Mouse (Mus musculus) testis, adult 2 months (tissue): ENCODE results near the gene Spred1. TPM values are rescaled to one million over a fixed set of nuclear protein-coding genes. Genes with fewer than 3 reads are reported as not detected.

Experiments
- H3K27ac ChIP-seq: fragments of 200-500 bp; 2 replicates; pipeline ENCODE4 v1.5.1; 2012; ENCODE audit warnings: low read depth, low read length; ENCODE audit not compliant: control insufficient read depth, insufficient read depth
- H3K27me3 ChIP-seq: fragments of 200-500 bp; 2 replicates; pipeline ENCODE4 v1.6.1; 2012; ENCODE audit warnings: mild to moderate bottlenecking, low read length, moderate library complexity; ENCODE audit not compliant: control insufficient read depth, insufficient read depth
- H3K36me3 ChIP-seq: fragments of 200-500 bp; 2 replicates; pipeline ENCODE4 v1.6.1; 2012; ENCODE audit warnings: mild to moderate bottlenecking, low read length; ENCODE audit not compliant: control insufficient read depth, insufficient read depth
- H3K4me1 ChIP-seq: fragments of 200-500 bp; 2 replicates; pipeline ENCODE4 v1.6.1; 2012; ENCODE audit warnings: low read length; ENCODE audit not compliant: control insufficient read depth, insufficient read depth
- H3K4me3 ChIP-seq: fragments of 200-500 bp; 2 replicates; pipeline ENCODE4 v1.5.1; 2012; ENCODE audit warnings: low read depth, mild to moderate bottlenecking, low read length, moderate library complexity, mixed read lengths; ENCODE audit not compliant: control insufficient read depth
- CTCF ChIP-seq: fragments of 200-500 bp; IDR thresholded peaks from 2 replicates; pipeline ENCODE4 v1.5.1; 2012; ENCODE audit warnings: low read depth, mild to moderate bottlenecking, inconsistent platforms, low read length, moderate library complexity; ENCODE audit not compliant: control insufficient read depth, insufficient read depth, insufficient replicate concordance
- POLR2A ChIP-seq: fragments of 200-500 bp; IDR thresholded peaks from 2 replicates; pipeline ENCODE4 v1.6.1; 2012; ENCODE audit warnings: low read depth, mild to moderate bottlenecking, inconsistent platforms, low read length, moderate library complexity; ENCODE audit not compliant: control insufficient read depth
- polyA plus RNA-seq: library from polyadenylated mRNA; depleted of rRNA; stranded (reverse); fragments of >200 nt; gene quantifications from 2 replicates; pipeline ENCODE4 v1.2.3, GENCODE M21; 2012

The Spred1 gene
- polyA plus RNA-seq, 1 experiment, result 1.0 TPM

GRCm38 (mm10) chr2:117152161-117152560, 31.0 kb downstream of the Spred1 start:
- no peaks in the 10 kb centered on the region for H3K36me3 ChIP-seq
- no peaks in the 10 kb centered on the region for H3K27me3 ChIP-seq
- no peak overlapping the region for H3K27ac ChIP-seq
- H3K4me3 ChIP-seq, result no peak overlapping the region
- TF ChIP-seq POLR2A (no peak), CTCF (no peak)
- no peaks in the 10 kb centered on the region for H3K4me1 ChIP-seq

GRCm38 (mm10) chr2:117168379-117168778, 47.2 kb downstream of the Spred1 start:
- no peak for TF ChIP-seq CTCF
- Histone ChIP-seq H3K4me3 (no peak overlapping the region), H3K4me1 (no peaks in the 10 kb centered on the region), H3K36me3 (peaks cover 1% of the 10 kb centered on the region; the same call in 1 of the 2 replicates), H3K27ac (no peak overlapping the region), H3K27me3 (no peaks in the 10 kb centered on the region)

- TF ChIP-seq POLR2A (no peak), CTCF (no peak)
- H3K4me1 ChIP-seq, result no peaks in the 10 kb centered on the region
These were observed 47.9 kb downstream of the Spred1 start for GRCm38 (mm10) chr2:117169037-117169436.

GRCm38 (mm10) chr2:117172981-117173380, 51.8 kb downstream of the Spred1 start:
- Histone ChIP-seq H3K36me3 (peaks cover 1% of the 10 kb centered on the region; the same call in 1 of the 2 replicates), H3K27ac (no peak overlapping the region), H3K27me3 (no peaks in the 10 kb centered on the region), H3K4me1 (no peaks in the 10 kb centered on the region), H3K4me3 (no peak overlapping the region)
- TF ChIP-seq CTCF, result no peak
- TF ChIP-seq POLR2A, result no peak

More at GRCm38 (mm10) chr2:117169037-117169436, 47.9 kb downstream of the Spred1 start:
- Histone ChIP-seq H3K27me3 (no peaks in the 10 kb centered on the region), H3K36me3 (peaks cover 1% of the 10 kb centered on the region; the same call in 1 of the 2 replicates), H3K4me3 (no peak overlapping the region), H3K27ac (no peak overlapping the region)

GRCm38 (mm10) chr2:117176066-117176465, 54.9 kb downstream of the Spred1 start:
- H3K36me3 ChIP-seq, result peaks cover 1% of the 10 kb centered on the region; the same call in 1 of the 2 replicates
- TF ChIP-seq CTCF, result no peak

GRCm38 (mm10) chr2:117176937-117177336, 55.8 kb downstream of the Spred1 start:
- H3K27me3 ChIP-seq, result no peaks in the 10 kb centered on the region
- peaks cover 1% of the 10 kb centered on the region; the same call in 1 of the 2 replicates for H3K36me3 ChIP-seq
- no peak overlapping the region for H3K27ac ChIP-seq
- TF ChIP-seq POLR2A (no peak), CTCF (no peak)
- H3K4me3 ChIP-seq, result no peak overlapping the region
- H3K4me1 ChIP-seq, result no peaks in the 10 kb centered on the region

More at GRCm38 (mm10) chr2:117176066-117176465, 54.9 kb downstream of the Spred1 start:
- H3K4me1 ChIP-seq, result no peaks in the 10 kb centered on the region
- no peak overlapping the region for H3K27ac ChIP-seq
- no peak overlapping the region for H3K4me3 ChIP-seq
- H3K27me3 ChIP-seq, result no peaks in the 10 kb centered on the region

GRCm38 (mm10) chr2:117180250-117180885, 59.2 kb downstream of the Spred1 start:
- Histone ChIP-seq H3K4me1 (no peaks in the 10 kb centered on the region), H3K27ac (no peak overlapping the region), H3K27me3 (no peaks in the 10 kb centered on the region), H3K36me3 (no peaks in the 10 kb centered on the region), H3K4me3 (no peak overlapping the region)
- TF ChIP-seq POLR2A (no peak), CTCF (peak; percentile 73; the same call in 1 of the 2 replicates)
